Mouse (Mus musculus) ES-Bruce4 (cell line): ENCODE measurements around the gene Gm20662. TPM values are rescaled to one million over a fixed set of nuclear protein-coding genes. Genes with fewer than 3 reads are reported as not detected.

Experiments
- H3K27ac ChIP-seq: 2 replicates; pipeline ENCODE4 v1.5.1; 2012; ENCODE audit warnings: low read length, inconsistent platforms; ENCODE audit not compliant: insufficient read depth
- H3K27me3 ChIP-seq: 2 replicates; pipeline ENCODE4 v1.6.1; 2012; ENCODE audit warnings: mild to moderate bottlenecking, low read length, inconsistent platforms; ENCODE audit not compliant: control insufficient read depth, poor library complexity, insufficient read depth, severe bottlenecking
- H3K36me3 ChIP-seq: 2 replicates; pipeline ENCODE4 v1.6.1; 2012; ENCODE audit warnings: inconsistent platforms, mild to moderate bottlenecking, low read length, moderate library complexity; ENCODE audit not compliant: control insufficient read depth, poor library complexity, insufficient read depth, severe bottlenecking
- H3K4me1 ChIP-seq: one replicate; pipeline ENCODE4 v1.8.1; 2011; ENCODE audit warnings: low read length; ENCODE audit not compliant: control insufficient read depth, insufficient read depth
- H3K4me3 ChIP-seq: 2 replicates; pipeline ENCODE4 v1.5.1; 2011; ENCODE audit warnings: low read depth, mild to moderate bottlenecking, low read length
- H3K9ac ChIP-seq: 2 replicates; pipeline ENCODE4 v1.6.1; 2012; ENCODE audit warnings: low read depth, mild to moderate bottlenecking, inconsistent platforms; ENCODE audit not compliant: poor library complexity, severe bottlenecking
- H3K9me3 ChIP-seq: replicated peaks from 2 replicates; pipeline ENCODE4 v1.6.1; 2012; ENCODE audit warnings: mild to moderate bottlenecking, low read length, inconsistent platforms; ENCODE audit not compliant: control insufficient read depth, poor library complexity, insufficient read depth, severe bottlenecking
- CTCF ChIP-seq: IDR thresholded peaks from one replicate; pipeline ENCODE4 v1.8.1; 2011; ENCODE audit warnings: low read depth, low read length
- EP300 ChIP-seq: IDR thresholded peaks from 2 replicates; pipeline ENCODE4 v1.6.1; 2011; ENCODE audit warnings: low read depth, low read length; ENCODE audit not compliant: insufficient read depth
- POLR2A ChIP-seq: IDR thresholded peaks from one replicate; pipeline ENCODE4 v1.8.1; 2011; ENCODE audit warnings: low read length; ENCODE audit not compliant: insufficient read depth
- polyA plus RNA-seq: library from polyadenylated mRNA; stranded (reverse); fragments of >200 nt; gene quantifications from 2 replicates; pipeline ENCODE4 v1.2.4, GENCODE M21; 2011; ENCODE audit warnings: low read depth; ENCODE audit not compliant: missing spikeins, insufficient read depth, insufficient read length

The Gm20662 gene
- polyA plus RNA-seq, 1 experiment, result not detected

- no peaks in the 10 kb centered on the region for H3K36me3 ChIP-seq
- TF ChIP-seq EP300 (no peak), CTCF (no peak), POLR2A (no peak)
These were observed 40.4 kb upstream of the Gm20662 start for GRCm38 (mm10) chr9:107955613-107956289.

DNA sequence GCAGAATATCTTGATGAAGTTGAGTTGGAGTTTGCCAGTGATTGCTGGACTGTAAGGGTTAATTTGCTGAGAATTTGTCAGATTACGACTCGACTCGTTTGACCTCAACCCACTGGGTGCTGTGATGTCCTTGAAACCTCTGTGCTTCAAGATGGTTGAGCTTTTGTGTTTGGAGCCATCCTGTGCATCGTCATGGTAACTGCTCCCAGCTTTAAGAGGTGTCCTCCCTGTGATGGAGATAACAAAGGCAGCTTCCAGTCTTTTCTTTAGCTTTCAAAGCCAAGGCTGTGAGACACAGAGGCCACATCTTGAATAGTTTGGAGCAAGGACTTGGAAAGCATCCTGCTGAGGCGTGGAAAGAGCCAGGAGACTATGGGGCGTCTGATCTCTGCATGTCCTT is 39.0 kb upstream of the Gm20662 start:
- Histone ChIP-seq H3K27ac (no peak overlapping the region), H3K4me1 (peaks cover 2% of the 10 kb centered on the region), H3K36me3 (no peaks in the 10 kb centered on the region)

More at GRCm38 (mm10) chr9:107955613-107956289, 40.4 kb upstream of the Gm20662 start:
- Histone ChIP-seq H3K4me3 (no peak overlapping the region), H3K27ac (no peak overlapping the region), H3K27me3 (no peaks in the 10 kb centered on the region), H3K4me1 (no peaks in the 10 kb centered on the region), H3K9me3 (no peaks in the 10 kb centered on the region), H3K9ac (no peak overlapping the region)

GRCm38 (mm10) chr9:107959896-107960295 is 36.3 kb upstream of the Gm20662 start:
- Histone ChIP-seq H3K4me3 (no peak overlapping the region), H3K4me1 (peaks cover 5% of the 10 kb centered on the region), H3K27me3 (no peaks in the 10 kb centered on the region), H3K9me3 (no peaks in the 10 kb centered on the region), H3K9ac (no peak overlapping the region), H3K36me3 (no peaks in the 10 kb centered on the region), H3K27ac (no peak overlapping the region)
- TF ChIP-seq POLR2A, result no peak

More for the DNA sequence above, 39.0 kb upstream of the Gm20662 start:
- Histone ChIP-seq H3K4me3 (no peak overlapping the region), H3K9me3 (no peaks in the 10 kb centered on the region), H3K27me3 (no peaks in the 10 kb centered on the region), H3K9ac (no peak overlapping the region)
- TF ChIP-seq CTCF (no peak), POLR2A (no peak), EP300 (no peak)

DNA sequence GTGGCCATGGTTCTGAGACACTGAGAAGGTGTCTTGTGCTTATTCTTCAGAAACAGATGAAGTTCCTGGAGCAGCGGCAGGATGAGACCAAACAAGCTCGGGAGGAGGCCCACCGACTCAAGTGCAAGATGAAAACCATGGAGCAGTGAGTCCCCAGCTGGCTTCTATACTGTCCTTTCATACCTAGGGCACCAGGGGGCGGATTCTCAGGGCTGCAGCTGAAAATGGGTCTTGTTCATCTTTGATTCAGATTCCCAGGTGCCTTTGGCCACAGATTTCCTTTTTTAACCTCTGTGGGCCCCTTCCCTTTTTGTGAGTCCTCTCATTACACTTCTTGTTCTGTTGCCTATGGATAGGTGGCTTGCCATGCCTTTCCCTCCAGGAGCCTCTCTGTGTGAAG is 35.2 kb upstream of the Gm20662 start:
- TF ChIP-seq EP300 (no peak), CTCF (no peak), POLR2A (no peak)
- Histone ChIP-seq H3K27ac (no peak overlapping the region), H3K9me3 (no peaks in the 10 kb centered on the region), H3K36me3 (no peaks in the 10 kb centered on the region), H3K9ac (no peak overlapping the region), H3K27me3 (no peaks in the 10 kb centered on the region), H3K4me1 (peaks cover 5% of the 10 kb centered on the region), H3K4me3 (no peak overlapping the region)

DNA sequence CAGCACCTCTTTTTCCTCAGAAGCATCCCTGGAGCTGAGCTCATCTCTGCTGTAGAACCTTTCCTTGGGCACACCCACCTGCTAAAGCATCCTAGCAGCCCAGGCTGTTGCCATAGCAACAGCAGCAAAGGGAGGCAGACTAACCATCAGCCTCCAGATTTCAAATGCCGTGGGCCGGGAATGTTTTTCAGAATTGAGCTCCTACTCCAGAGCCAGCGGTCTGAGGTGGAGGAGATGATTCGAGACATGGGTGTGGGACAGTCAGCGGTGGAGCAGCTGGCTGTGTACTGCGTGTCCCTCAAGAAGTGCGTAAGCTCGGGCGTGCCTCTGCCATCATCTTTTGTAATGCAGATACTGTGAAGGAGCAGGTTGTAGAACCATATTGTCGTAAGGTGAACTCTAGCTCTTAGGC is 34.8 kb upstream of the Gm20662 start:
- Histone ChIP-seq H3K9ac (no peak overlapping the region), H3K4me1 (peaks cover 5% of the 10 kb centered on the region), H3K27ac (no peak overlapping the region), H3K4me3 (no peak overlapping the region), H3K36me3 (no peaks in the 10 kb centered on the region), H3K27me3 (no peaks in the 10 kb centered on the region), H3K9me3 (no peaks in the 10 kb centered on the region)
- no peak for TF ChIP-seq POLR2A
- TF ChIP-seq EP300, result peak; percentile 67

- H3K9ac ChIP-seq, result no peak overlapping the region
- no peak overlapping the region for H3K4me3 ChIP-seq
- H3K27me3 ChIP-seq, result no peaks in the 10 kb centered on the region
- no peak for TF ChIP-seq EP300
- no peak for TF ChIP-seq POLR2A
- TF ChIP-seq CTCF, result peak; percentile 52
- H3K27ac ChIP-seq, result peak overlapping the region; percentile 14; the same call in 1 of the 2 replicates
- H3K4me1 ChIP-seq, result peaks cover 5% of the 10 kb centered on the region
- H3K9me3 ChIP-seq, result no peaks in the 10 kb centered on the region
- H3K36me3 ChIP-seq, result no peaks in the 10 kb centered on the region
These were observed 34.3 kb upstream of the Gm20662 start for GRCm38 (mm10) chr9:107961881-107962280.
